Mouse (Mus musculus) lung, adult 2 months (tissue): Measurements from ENCODE around the gene Smarca2.

ENCODE experiments used
- CTCF ChIP-seq: fragments of 200-500 bp; IDR thresholded peaks from 2 replicates; pipeline ENCODE4 v1.5.1; 2011; ENCODE audit warnings: mild to moderate bottlenecking, low read length, control low read depth; ENCODE audit not compliant: insufficient read depth
- POLR2A ChIP-seq: fragments of 200-500 bp; IDR thresholded peaks from 2 replicates; pipeline ENCODE4 v1.6.1; 2011; ENCODE audit warnings: low read depth, mild to moderate bottlenecking, control low read depth, low read length, borderline replicate concordance; ENCODE audit errors: extremely low read depth

GRCm38 (mm10) chr19:26607156-26607536 lies 2.3 kb downstream of the Smarca2 start:
- no peak for TF ChIP-seq CTCF
- peak; percentile 19; the same call in 1 of the 2 replicates for TF ChIP-seq POLR2A
